In genomic region chr1:133083942-133084625, GRCm38 (mm10) we compare ENCODE assay signal across 8 mouse cellular contexts. TPM values are rescaled to one million over a fixed set of nuclear protein-coding genes. Genes with fewer than 3 reads are reported as not detected.
DNase-seq lines count a peak whose midpoint lies in the region; ATAC-seq and TF ChIP-seq lines count a peak whose summit lies in the region.

No protein-coding gene starts in this region.

- TF ChIP-seq CTCF in E14TG2a.4 (conservative IDR thresholded peaks at IDR 0.05; ENCODE audit: low read length): no peak

- H3K27ac ChIP-seq in brown adipose tissue, adult 24 weeks (replicated peaks; ENCODE audit: low read depth, low read length): peak overlapping the region; percentile 41

- H3K4me1 ChIP-seq in E14TG2a.4 (replicated peaks; ENCODE audit: low read depth, low read length): peaks cover 95% of the 10 kb centered on the region
- no peaks in the 10 kb centered on the region for H3K4me1 ChIP-seq in brown adipose tissue, adult 24 weeks (ENCODE audit: control insufficient read depth, insufficient read depth, insufficient read length, low read length)

- no peaks in the 10 kb centered on the region for H3K9me3 ChIP-seq in E14TG2a.4 (ENCODE audit: low read length)

- intact Hi-C loops in heart, postnatal 14 days (cut with DNase I): no loop called here

- ATAC-seq in monocyte, adult 5-6 weeks (replicated peaks; ENCODE audit: insufficient number of reproducible peaks, low FRiP score, low TSS enrichment, poor library complexity, severe bottlenecking): no peak

- peak; percentile 56 to 61 for DNase-seq in heart, postnatal 14 days
- DNase-seq in lung, postnatal 25 days (ENCODE audit: low spot score): peak; percentile 74
- DNase-seq in thymus, postnatal 25 days: no peak
- DNase-seq in layer of hippocampus, adult 11-12 months (ENCODE audit: low spot score): no peak
- DNase-seq in thymus, postnatal 36 days: no peak

- H3K27me3 ChIP-seq in E14TG2a.4 (ENCODE audit: insufficient read depth, low read length): no peaks in the 10 kb centered on the region

- H3K4me3 ChIP-seq in E14TG2a.4 (replicated peaks; ENCODE audit: low read length): peak overlapping the region; percentile 45
- no peak overlapping the region for H3K4me3 ChIP-seq in brown adipose tissue, adult 24 weeks (ENCODE audit: insufficient read depth, low read depth, low read length)

- H3K36me3 ChIP-seq in E14TG2a.4 (ENCODE audit: insufficient read depth, low read length): peaks cover 30% of the 10 kb centered on the region

RNA-seq across cellular contexts. Expression of gene Pik3c2b, which starts 38.6 kb away (rescaled TPM):
- polyA plus RNA-seq in brown adipose tissue, adult 24 weeks (2012; ENCODE audit: insufficient read depth, insufficient read length, missing spikeins): 1.1 and 1.5 TPM in 2 replicates
- 10 to 100 TPM; 22.7 to 24.3 TPM for total RNA-seq in heart, postnatal 14 days (2021)
- 1.4 to 5.4 TPM (median 1.9 TPM) in 3 replicates for total RNA-seq in monocyte, adult 5-6 weeks (2017)

RNA-seq across cellular contexts. Expression of gene Ppp1r15b, which starts 46.9 kb away (rescaled TPM):
- polyA plus RNA-seq in brown adipose tissue, adult 24 weeks (2012; ENCODE audit: insufficient read depth, insufficient read length, missing spikeins): 61.9 and 64.2 TPM in 2 replicates
- 10 to 100 TPM; 32.2 to 34.6 TPM for total RNA-seq in heart, postnatal 14 days (2021)
- total RNA-seq in monocyte, adult 5-6 weeks (2017): 173 to 191 TPM (median 177 TPM) in 3 replicates

RNA-seq across cellular contexts. Expression of gene Mdm4, which starts 53.7 kb away (rescaled TPM):
- polyA plus RNA-seq in brown adipose tissue, adult 24 weeks (2012; ENCODE audit: insufficient read depth, insufficient read length, missing spikeins): 12.0 and 13.5 TPM in 2 replicates
- total RNA-seq in heart, postnatal 14 days (2021): 10 to 100 TPM; 42.8 to 52.4 TPM
- total RNA-seq in monocyte, adult 5-6 weeks (2017): 113 to 271 TPM (median 138 TPM) in 3 replicates

Comparison
In these comparisons a context has a peak if more than half of its experiments do, and no peak if none do; other contexts are left out.
1. DNase-seq: peak in heart, postnatal 14 days (2 of 2) and lung, postnatal 25 days (single experiment); none in thymus, postnatal 25 days (single experiment), layer of hippocampus, adult 11-12 months (single experiment) and thymus, postnatal 36 days (0 of 2).